Mouse (Mus musculus): ENCODE measurements around the gene Ppm1n. TPM values are rescaled to one million over a fixed set of nuclear protein-coding genes. Genes with fewer than 3 reads are reported as not detected.

The Ppm1n gene
- total RNA-seq, 2 experiments from 2014 or later: not detected

GRCm38 (mm10) chr7:19228793-19229148 is 51.1 kb downstream of the Ppm1n start:
- DNase-seq (ENCODE audit: low spot score): no peak
- intact Hi-C loops (cut with DNase I): no loop called here

GRCm38 (mm10) chr7:19227883-19228792 is 51.7 kb downstream of the Ppm1n start, which contains the start of gene Opa3:
Gene Opa3, plus strand, starts transcription at chr7:19228334.
- intact Hi-C loops (cut with DNase I): no loop called here

GRCm38 (mm10) chr7:19226817-19227797 is 52.8 kb downstream of the Ppm1n start:
- intact Hi-C loops (cut with DNase I): no loop called here
- no peak for DNase-seq (ENCODE audit: low spot score)

More at GRCm38 (mm10) chr7:19227883-19228792, 51.7 kb downstream of the Ppm1n start, which contains the start of gene Opa3:
- DNase-seq (ENCODE audit: low spot score): peak; percentile 99

Other genes starting within 250 kb of the Ppm1n start
- not detected for gene Rsph6a, start 225.4 kb downstream of the Ppm1n start, total RNA-seq (2021)
- 10 to 100 TPM; 43.9 to 45.4 TPM for gene Dmwd, start 203.8 kb downstream of the Ppm1n start, total RNA-seq (2021)
- 100 to 1,000 TPM; 555 to 584 TPM for gene Dmpk, start 196.2 kb downstream of the Ppm1n start, total RNA-seq (2021)
- gene Six5, start 185.5 kb downstream of the Ppm1n start, total RNA-seq (2021): 1 to 10 TPM; 8.6 to 9.8 TPM
- gene Gm4969, start 161.7 kb downstream of the Ppm1n start, total RNA-seq (2021): not detected
- 1 to 10 TPM; 5.4 to 5.5 TPM for gene Fbxo46, start 160.2 kb downstream of the Ppm1n start, total RNA-seq (2021)
- 1 to 10 TPM; 4.6 to 5.1 TPM for gene Qpctl, start 130.8 kb downstream of the Ppm1n start, total RNA-seq (2021)
- gene Snrpd2, start 130.3 kb downstream of the Ppm1n start, total RNA-seq (2021): 10 to 100 TPM; 67.8 to 71.0 TPM
- under 1 TPM; 0.21 to 0.22 TPM for gene Gipr, start 113.9 kb downstream of the Ppm1n start, total RNA-seq (2021)
- 10 to 100 TPM; 37.1 to 37.8 TPM for gene Eml2, start 103.6 kb downstream of the Ppm1n start, total RNA-seq (2021)
- gene Gpr4, start 67.5 kb downstream of the Ppm1n start, total RNA-seq (2021): 1 to 10 TPM; 8.6 to 9.4 TPM
- gene Opa3, start 51.7 kb downstream of the Ppm1n start, total RNA-seq (2021): 10 to 100 TPM; 57.6 to 59.3 TPM
- gene Vasp, start 8.2 kb downstream of the Ppm1n start, total RNA-seq (2021): 10 to 100 TPM; 35.7 to 39.4 TPM
- 100 to 1,000 TPM; 124 to 136 TPM for gene Rtn2, start 2.6 kb upstream of the Ppm1n start, total RNA-seq (2021)
- gene Fosb, start 30.0 kb upstream of the Ppm1n start, total RNA-seq (2021): under 1 TPM; 0.59 to 0.81 TPM
- gene Ercc1, start 64.7 kb upstream of the Ppm1n start, total RNA-seq (2021): 10 to 100 TPM; 40.7 to 45.1 TPM
- gene Cd3eap, start 79.4 kb upstream of the Ppm1n start, total RNA-seq (2021): 1 to 10 TPM; 9.1 to 9.7 TPM
- gene Ppp1r13l, start 79.7 kb upstream of the Ppm1n start, total RNA-seq (2021): 10 to 100 TPM; 36.5 to 40.5 TPM
- gene Ercc2, start 101.9 kb upstream of the Ppm1n start, total RNA-seq (2021): 10 to 100 TPM; 10.8 to 12.6 TPM
- gene Klc3, start 124.0 kb upstream of the Ppm1n start, total RNA-seq (2021): under 1 TPM; 0.23 to 0.31 TPM
- gene Ckm, start 124.7 kb upstream of the Ppm1n start, total RNA-seq (2021): 1,000 to 10,000 TPM; 4,463 to 5,048 TPM
- gene Mark4, start 178.8 kb upstream of the Ppm1n start, total RNA-seq (2021): 10 to 100 TPM; 22.3 to 24.3 TPM
- 1 to 10 TPM; 1.2 to 1.3 TPM for gene Exoc3l2, start 183.3 kb upstream of the Ppm1n start, total RNA-seq (2021)
- gene Bloc1s3, start 228.3 kb upstream of the Ppm1n start, total RNA-seq (2021): 1 to 10 TPM; 2.3 to 2.4 TPM
- gene Trappc6a, start 228.3 kb upstream of the Ppm1n start, total RNA-seq (2021): 10 to 100 TPM; 35.6 to 35.9 TPM
- gene Nkpd1, start 237.8 kb upstream of the Ppm1n start, total RNA-seq (2021): not detected

Data from heart, postnatal 25 days (tissue).